Mouse (Mus musculus): Measurements from ENCODE around the gene Col6a5.
A peak's percentile ranks its signal among the peaks of the same experiment; 100 is the strongest.
"Not testable (repeated sequence)": the region's sequence is repeated elsewhere in the genome, so short reads cannot be mapped to it uniquely, and the experiment has no call there.

Gene Col6a5

GRCm38 (mm10) chr9:105909352-105909751 is 51.1 kb downstream of the Col6a5 start:
- DNase-seq (ENCODE audit: low spot score), result no peak

GRCm38 (mm10) chr9:105907411-105907810 is 53.0 kb downstream of the Col6a5 start:
- DNase-seq (ENCODE audit: low spot score), result no peak

DNA sequence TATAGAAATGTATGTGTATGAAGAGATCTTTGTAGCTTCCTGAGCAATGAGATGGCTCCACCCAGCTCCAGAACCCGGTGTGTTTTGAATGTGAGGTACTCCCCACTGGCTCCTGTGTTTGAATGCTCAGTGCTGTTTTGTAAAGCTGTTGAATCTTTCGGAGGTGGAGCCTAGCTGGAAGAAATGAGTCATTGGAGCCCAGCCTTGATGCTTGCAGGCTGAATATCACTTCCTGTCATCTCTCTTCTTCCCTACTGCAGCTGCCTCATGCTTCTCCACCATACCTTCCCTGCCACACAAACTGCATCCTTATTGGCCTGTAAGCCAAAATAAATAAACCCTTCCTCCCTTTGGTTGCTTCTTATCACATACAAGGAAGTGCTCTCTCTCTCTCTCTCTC is 72.9 kb downstream of the Col6a5 start:
- DNase-seq (ENCODE audit: low spot score), result no peak

- DNase-seq (ENCODE audit: low spot score), result no peak
Observed at GRCm38 (mm10) chr9:105884656-105885430, 75.6 kb downstream of the Col6a5 start.

DNA sequence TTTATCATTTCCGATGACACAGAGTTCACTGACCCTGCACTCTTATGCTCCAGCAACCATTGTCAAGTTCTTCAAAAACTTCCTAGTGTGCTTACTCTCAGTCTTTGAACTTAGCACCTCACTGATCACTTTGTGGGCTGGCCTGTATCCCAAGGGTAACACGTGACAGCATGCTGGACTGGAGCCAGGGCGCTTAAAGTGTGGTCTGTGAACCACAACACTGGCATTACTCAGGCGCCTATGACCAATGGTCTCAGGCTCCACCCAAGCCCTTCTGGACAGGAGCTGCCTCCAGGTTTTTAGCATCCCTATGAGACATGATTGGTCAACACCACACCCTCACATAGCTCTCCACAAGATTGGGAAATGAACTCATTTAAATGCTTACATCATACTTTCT is 79.7 kb downstream of the Col6a5 start:
- no peak for DNase-seq (ENCODE audit: low spot score)

DNA sequence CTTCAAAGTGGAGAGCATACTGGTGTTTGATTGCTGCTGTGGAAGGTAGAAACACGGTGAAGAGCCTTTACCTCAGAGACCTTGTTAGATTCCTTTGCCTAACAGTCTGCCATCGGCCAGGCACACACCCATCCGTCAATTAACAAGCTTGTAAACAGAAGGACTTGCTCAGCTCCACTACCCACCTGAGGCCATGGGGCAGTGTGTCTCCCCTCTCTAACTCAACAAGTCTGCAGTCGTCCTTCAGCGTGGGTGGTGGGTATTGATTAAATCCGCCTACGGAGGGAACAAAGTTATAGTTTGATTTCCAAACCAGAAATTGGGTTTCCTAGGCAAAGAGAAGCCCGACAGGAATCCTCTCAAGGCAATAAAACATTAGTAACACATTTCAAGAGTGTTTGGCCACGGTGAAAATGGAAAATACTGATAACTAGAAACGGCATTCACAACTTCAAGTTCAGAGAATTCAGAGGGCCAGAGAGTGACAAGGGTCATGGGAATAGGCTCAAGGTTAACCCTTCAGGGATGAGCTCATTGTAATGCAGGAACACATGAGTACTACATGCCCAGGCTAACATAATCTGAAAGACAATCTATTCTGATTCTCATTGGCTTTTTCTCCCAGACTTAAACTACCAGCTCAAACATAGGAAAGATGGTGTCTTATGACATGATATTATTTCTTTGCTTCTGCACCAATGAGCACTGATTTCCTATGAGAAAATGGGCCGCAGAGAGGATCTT is 81.9 kb downstream of the Col6a5 start:
- DNase-seq (ENCODE audit: low spot score), result no peak

GRCm38 (mm10) chr9:105876124-105876523 is 84.3 kb downstream of the Col6a5 start:
- no peak for DNase-seq (ENCODE audit: low spot score)

DNA sequence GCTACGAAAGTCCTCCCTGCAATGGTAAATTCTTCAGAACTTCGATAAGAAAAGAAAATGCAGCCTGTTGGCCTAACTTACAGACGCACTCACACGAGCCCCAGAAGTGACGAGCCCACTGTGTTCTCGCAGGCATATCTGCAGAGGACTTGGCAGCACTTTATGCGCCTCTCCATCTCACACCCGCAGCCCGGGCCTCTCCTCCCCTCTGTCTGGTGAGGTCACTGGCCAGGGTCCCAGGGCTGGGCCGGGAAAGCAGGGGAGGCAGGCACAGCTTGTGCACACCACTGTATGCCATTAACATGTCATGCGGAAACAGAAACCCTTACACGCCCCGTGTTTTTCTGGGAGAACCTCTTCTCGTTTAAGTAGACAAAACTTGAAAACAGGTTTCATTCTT is 88.8 kb downstream of the Col6a5 start:
- no peak for DNase-seq (ENCODE audit: low spot score)

DNA sequence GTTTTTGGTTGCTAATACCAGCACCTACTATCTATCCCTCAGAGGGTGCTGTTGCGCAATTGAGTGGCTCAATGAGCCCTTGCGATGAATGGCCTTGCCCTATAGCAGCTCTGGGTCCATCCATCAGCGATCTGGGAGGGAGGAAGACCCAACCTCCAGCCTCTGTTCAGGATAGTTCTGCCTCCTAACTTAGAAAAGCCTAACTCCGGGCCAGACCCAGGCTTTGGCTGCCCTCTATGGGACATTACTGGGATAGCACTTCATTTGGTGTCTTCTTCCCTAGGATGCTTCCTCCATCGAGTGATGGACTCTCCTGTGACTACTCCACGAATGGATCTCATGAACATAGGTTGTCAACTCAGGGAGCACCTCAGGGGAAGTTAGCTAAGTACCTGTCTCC is 102.7 kb downstream of the Col6a5 start:
- DNase-seq (ENCODE audit: low spot score), result peak; percentile 51

- DNase-seq (ENCODE audit: low spot score), result no peak
Observed at GRCm38 (mm10) chr9:105852778-105853065, 107.7 kb downstream of the Col6a5 start.

DNA sequence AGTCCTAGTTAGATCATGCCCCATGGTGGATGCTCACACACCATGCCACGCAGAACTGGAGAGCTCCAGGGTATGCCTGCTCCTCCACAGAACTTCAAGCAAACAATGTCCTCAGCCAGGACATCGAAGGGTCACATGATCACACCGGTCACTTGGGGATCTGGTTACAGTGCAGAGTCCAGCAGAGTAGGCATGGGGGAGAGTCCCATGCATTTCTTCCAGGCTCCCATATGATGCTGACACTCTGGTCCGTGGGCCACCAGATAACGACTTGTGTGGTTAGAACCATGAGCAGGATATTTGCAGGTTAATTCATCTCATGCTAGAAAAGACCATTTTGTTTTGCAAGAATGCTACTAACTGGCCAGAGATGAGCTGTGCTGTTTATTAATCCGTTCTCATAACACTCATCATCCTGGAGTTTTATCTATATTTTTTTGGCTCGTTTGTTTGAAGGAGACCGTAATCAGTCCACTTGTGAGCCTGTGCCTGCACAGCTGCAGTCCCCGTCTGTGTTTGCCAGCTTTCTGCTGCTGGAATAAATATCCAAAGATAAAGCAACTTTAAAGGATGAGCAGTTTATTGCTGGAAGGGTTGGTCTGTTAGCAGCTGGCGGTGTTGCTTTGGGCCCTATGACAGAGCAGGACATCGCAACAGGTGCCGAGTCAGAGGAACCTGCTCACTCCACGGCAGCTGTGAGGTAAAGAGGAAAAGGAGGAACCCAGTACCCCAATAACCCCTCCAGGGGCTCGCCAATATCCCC is 108.2 kb downstream of the Col6a5 start:
- DNase-seq (ENCODE audit: low spot score), result no peak

- DNase-seq (ENCODE audit: low spot score), result no peak
Observed at GRCm38 (mm10) chr9:105851011-105851410, 109.4 kb downstream of the Col6a5 start.

GRCm38 (mm10) chr9:105848396-105848795 is 112.0 kb downstream of the Col6a5 start:
- no peak for DNase-seq (ENCODE audit: low spot score)

DNA sequence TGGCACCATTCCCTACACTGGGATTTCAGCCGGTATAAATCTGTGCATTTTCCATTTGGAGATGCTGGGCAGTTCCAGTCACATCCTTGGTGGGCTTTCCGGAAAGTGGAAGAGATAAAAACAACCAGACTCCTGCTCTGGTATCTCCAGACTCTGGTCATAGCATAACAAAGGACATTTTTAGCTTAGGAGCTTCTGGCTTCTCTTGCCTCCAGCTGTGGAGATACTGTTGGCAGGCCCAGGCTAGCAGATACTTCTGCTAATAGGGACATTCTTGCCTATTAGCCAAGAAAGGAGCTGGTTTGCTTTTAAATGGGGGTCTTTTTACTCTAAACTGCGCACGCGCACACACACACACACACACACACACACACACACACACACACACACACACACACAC is 113.2 kb downstream of the Col6a5 start:
- DNase-seq (ENCODE audit: low spot score), result no peak

- DNase-seq (ENCODE audit: low spot score), result not testable (repeated sequence)
Observed at GRCm38 (mm10) chr9:105841386-105841785, 119.1 kb downstream of the Col6a5 start.

DNA sequence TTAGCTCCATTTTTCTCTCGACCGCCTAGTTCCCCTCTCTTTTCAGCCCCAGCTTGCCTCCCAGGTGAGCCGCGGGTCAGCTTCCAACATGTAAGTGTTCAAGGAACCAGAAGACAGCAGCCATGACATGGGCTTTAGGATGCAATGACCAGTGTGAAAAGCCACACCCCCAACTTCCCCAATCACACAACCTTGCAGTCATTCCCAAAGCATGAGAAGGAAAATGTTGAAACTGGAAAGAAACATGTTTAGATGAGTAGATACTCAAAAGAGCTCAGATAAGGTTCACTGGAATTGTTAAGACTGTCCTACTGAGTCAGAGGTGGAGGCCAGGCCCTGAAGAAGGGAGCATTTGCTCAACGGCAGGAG is 121.3 kb downstream of the Col6a5 start:
- DNase-seq (ENCODE audit: low spot score), result no peak

DNA sequence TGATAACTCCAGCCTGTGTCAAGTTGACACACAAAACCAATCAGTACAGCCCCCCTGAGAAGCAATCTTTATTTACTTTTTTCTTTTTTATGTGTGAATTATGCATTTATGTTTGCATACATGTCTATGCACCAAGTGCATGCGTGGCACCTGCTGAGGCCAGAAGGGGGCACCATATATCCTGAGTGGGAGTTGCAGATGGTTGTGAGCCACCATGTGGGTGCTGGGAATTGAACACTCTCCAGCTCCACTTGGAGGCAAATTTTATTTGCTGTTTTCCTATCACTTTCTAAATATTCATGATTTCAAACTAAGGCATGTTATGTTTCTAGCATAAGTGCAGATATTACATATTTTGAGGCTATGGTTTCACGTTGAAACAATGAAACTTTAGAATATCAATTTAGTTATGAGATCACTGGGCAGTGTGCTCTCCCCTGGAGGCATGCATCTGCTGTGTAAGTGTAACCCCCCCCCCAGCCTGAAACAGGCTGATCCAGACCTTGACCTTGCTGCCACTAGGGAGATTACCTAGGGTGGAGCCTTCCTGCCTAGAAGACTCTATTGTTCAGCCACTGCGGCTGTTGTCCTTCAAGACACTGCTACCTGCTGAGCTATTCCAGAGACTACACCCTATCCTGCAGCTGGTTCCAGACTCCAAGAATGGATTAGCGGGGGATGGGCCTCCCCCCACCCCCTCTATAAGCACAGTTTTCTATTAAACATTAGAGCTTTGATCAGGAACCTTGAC is 121.9 kb downstream of the Col6a5 start:
- DNase-seq (ENCODE audit: low spot score), result no peak

DNA sequence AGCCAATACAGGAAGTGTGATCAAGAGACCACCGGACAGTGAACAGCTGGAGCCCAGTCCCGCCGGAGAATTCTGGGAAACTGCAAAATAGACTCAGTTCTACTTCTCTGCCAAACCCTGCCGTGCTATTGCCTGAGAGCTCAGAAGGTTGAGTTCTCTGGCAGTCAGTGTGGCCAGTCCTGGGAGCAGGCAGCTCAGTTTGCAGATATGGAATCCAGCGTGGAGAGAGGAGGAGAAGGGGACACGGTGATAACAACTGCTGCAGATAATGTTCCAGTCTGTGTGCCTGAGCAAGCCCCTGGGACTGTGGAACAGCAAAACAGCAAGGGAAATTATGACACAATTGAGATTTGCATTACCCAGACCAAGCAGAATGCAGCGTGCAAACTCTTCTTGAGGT is 124.9 kb downstream of the Col6a5 start:
- no peak for DNase-seq (ENCODE audit: low spot score)

GRCm38 (mm10) chr9:105834799-105835198 is 125.6 kb downstream of the Col6a5 start:
- no peak for DNase-seq (ENCODE audit: low spot score)

DNA sequence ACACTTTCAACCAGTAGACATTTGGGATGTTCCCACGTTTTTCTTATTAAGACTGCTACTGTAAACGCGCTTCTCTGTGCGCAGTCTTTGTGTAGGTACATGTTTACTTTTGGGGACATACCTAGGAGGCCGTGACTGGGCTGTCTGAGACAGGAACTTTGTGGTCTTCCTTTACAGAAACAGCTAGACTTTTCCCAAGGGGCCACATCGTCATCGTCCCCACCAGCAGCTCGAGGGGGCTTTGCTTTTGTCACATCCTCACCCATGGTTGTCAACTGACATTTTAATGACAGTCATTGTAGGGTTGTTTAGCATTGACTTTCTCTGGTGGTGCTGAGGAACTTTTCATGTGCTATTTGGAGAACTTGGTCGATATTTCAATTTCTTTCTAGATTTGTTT is 129.2 kb downstream of the Col6a5 start:
- DNase-seq (ENCODE audit: low spot score), result no peak

DNA sequence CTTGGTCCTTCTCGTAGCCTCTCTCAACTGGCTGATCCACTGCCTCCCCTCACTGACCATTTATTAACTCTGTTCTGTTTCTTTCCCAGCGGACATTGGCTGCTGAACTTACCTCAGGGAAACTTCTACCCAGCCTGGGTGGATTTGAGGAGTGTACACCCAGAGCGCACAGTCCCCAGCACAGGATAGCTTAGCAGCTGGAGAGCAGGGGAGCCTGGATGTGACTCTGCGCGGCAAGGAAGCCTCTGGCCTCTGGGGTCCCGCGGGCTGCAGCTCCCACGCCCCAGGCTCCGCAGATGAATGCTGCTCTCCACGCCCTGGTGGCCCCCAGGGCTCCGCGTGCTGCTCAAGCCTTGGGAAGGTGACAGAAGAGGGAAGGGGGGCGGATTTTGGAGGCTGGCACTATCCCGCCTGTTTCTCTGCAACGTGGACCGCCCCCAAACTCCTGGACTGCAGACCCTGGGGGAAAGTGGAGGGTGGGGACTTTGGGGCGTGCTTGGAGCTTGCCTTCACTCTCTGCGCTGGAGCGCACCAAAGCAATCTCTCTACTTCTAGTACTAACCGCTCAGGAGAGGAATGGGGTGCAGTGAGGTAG is 132.6 kb downstream of the Col6a5 start, which contains the start of gene Col6a6:
Gene Col6a6 (minus strand): TSS at position 370 of the 595 bp plus-strand sequence.
- DNase-seq (ENCODE audit: low spot score), result no peak
